Mouse (Mus musculus): ENCODE measurements at regions not wholly inside any gene's neighbourhood (a gene's known extent, or its start where the extent isn't known, plus 50 kb on each side); places are given as distances from the start of the nearest gene placed in this dataset.

DNA sequence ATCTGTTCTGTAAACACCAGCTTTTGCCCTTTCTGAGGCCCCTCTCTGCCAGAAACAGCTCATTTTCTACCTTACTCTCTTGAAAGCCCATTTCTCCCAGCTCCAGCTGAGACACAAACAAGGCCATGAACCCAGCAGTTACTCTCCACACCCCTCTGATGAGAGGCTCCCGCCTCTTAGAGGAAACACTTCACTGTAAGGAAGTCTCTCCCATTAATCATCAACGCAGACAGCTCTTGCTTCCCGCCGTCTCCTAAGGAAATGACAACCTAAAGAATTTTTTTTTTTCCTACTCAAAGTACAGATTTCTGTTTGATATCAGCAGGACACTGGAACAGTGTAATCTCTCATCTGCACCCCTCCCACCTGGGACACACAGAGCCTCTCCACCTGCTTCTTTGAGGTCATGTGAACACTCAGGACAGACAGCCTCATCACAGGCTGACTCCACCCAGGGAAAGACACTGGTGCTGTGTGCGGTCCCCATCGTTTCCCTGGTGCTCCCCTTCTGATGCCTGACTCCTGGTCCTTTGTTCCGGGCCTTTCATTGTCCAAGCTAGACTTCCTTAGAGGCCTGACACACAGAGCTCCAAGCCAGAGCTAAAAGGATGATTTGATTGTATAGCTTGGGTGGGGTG, 106.0 kb upstream of the Pmepa1 start:
- Histone ChIP-seq H3K9ac (ENCODE audit: control insufficient read depth, low read depth, low read length, poor library complexity, severe bottlenecking) (no peak overlapping the region), H3K36me3 (ENCODE audit: control insufficient read depth in 1 of 2, insufficient read depth in 2 of 2, low read length in 2 of 2) (no peaks in the 10 kb centered on the region), H3K79me2 (ENCODE audit: control insufficient read depth, insufficient read depth, low read length, poor library complexity) (no peaks in the 10 kb centered on the region), H3K4me3 (ENCODE audit: control insufficient read depth in 1 of 2, insufficient read depth in 1 of 2, low read depth in 2 of 2, low read length in 2 of 2) (no peak overlapping the region), H3K4me1 (ENCODE audit: control insufficient read depth in 1 of 2, insufficient read depth in 2 of 2, low read length in 2 of 2) (no peaks in the 10 kb centered on the region), H3K27ac (ENCODE audit: control insufficient read depth, low read depth, low read length) (no peak overlapping the region), H3K9me3 (replicated peaks; ENCODE audit: insufficient read depth, low read length) (no peaks in the 10 kb centered on the region), H3K27me3 (ENCODE audit: control insufficient read depth in 1 of 2, insufficient read depth in 2 of 2, low read length in 2 of 2) (no peaks in the 10 kb centered on the region)
- no peak for TF ChIP-seq HCFC1 (IDR thresholded peaks at IDR 0.05; ENCODE audit: low read depth, low read length)
- no peak for TF ChIP-seq MAFK (IDR thresholded peaks at IDR 0.05; ENCODE audit: borderline replicate concordance, low read depth, low read length)
- no peak for TF ChIP-seq MAZ (IDR thresholded peaks at IDR 0.05; ENCODE audit: low read depth, low read length)
- TF ChIP-seq POLR2AphosphoS5 (IDR thresholded peaks at IDR 0.05; ENCODE audit: borderline replicate concordance, low read depth, low read length): no peak
- no peak for TF ChIP-seq ZC3H11A (IDR thresholded peaks at IDR 0.05; ENCODE audit: low read depth, low read length)
- TF ChIP-seq MAX (IDR thresholded peaks at IDR 0.05; ENCODE audit: low read length): no peak
- DNase-seq (ENCODE audit: low read depth, low spot score): no peak

DNA sequence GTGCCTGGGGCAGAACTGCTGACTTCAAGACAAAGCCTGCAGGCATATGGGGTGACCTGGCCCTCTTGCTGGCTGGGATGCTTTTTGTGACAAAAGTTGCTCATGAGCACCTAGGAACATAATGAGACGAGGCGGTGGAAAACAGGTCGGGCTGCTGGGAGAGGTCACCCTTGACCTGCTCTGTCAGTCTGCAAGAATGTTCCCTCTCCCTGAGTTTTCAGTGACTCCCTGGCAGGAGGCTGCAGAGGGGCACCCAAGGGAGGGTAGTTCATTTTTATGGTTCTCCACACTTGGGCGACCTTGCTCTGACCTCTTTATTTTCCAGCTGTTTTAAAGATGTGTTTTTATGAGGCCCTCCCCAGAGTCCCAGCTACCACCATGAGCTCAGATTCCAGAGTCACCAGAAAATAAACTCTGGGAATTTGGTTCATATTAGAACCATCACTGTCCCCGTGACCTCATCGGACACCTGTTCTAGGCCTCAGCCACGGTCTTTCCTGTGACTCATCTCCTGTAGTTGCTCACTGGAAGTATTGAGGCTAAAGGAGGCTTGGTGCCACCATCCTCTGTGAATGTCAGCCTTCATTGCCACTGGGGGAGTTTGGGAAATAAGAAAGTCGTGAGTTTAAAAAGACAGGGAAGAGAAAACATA, 108.7 kb upstream of the Pmepa1 start:
- Histone ChIP-seq H3K27ac (ENCODE audit: control insufficient read depth, low read depth, low read length) (no peak overlapping the region), H3K27me3 (ENCODE audit: control insufficient read depth in 1 of 2, insufficient read depth in 2 of 2, low read length in 2 of 2) (no peaks in the 10 kb centered on the region), H3K4me3 (ENCODE audit: control insufficient read depth in 1 of 2, insufficient read depth in 1 of 2, low read depth in 2 of 2, low read length in 2 of 2) (no peak overlapping the region), H3K36me3 (ENCODE audit: control insufficient read depth in 1 of 2, insufficient read depth in 2 of 2, low read length in 2 of 2) (no peaks in the 10 kb centered on the region), H3K79me2 (ENCODE audit: control insufficient read depth, insufficient read depth, low read length, poor library complexity) (no peaks in the 10 kb centered on the region), H3K9me3 (replicated peaks; ENCODE audit: insufficient read depth, low read length) (no peaks in the 10 kb centered on the region), H3K4me1 (ENCODE audit: control insufficient read depth in 1 of 2, insufficient read depth in 2 of 2, low read length in 2 of 2) (no peaks in the 10 kb centered on the region), H3K9ac (ENCODE audit: control insufficient read depth, low read depth, low read length, poor library complexity, severe bottlenecking) (no peak overlapping the region)
- no peak for DNase-seq (ENCODE audit: low read depth, low spot score)
- no peak for TF ChIP-seq CTCF (IDR thresholded peaks at IDR 0.05 in 2 of 3, conservative IDR thresholded peaks at IDR 0.05 in 1 of 3; ENCODE audit: control insufficient read depth in 1 of 3, insufficient read depth in 1 of 3, low read depth in 2 of 3, low read length in 3 of 3, poor library complexity in 1 of 3, severe bottlenecking in 1 of 3)
- no peak for TF ChIP-seq EP300 (IDR thresholded peaks at IDR 0.05; ENCODE audit: low read depth in 1 of 2, low read length in 2 of 2)
- TF ChIP-seq HCFC1 (IDR thresholded peaks at IDR 0.05; ENCODE audit: low read depth, low read length): no peak
- TF ChIP-seq RAD21 (IDR thresholded peaks at IDR 0.05; ENCODE audit: low read depth, low read length): no peak
- no peak for TF ChIP-seq JUND (IDR thresholded peaks at IDR 0.05; ENCODE audit: low read depth, low read length)
- TF ChIP-seq MAFK (IDR thresholded peaks at IDR 0.05; ENCODE audit: borderline replicate concordance, low read depth, low read length): no peak
- no peak for TF ChIP-seq MEF2A (IDR thresholded peaks at IDR 0.05; ENCODE audit: extremely low read depth, insufficient replicate concordance, low read depth, low read length, poor library complexity, severe bottlenecking)
- TF ChIP-seq CHD1 (IDR thresholded peaks at IDR 0.05; ENCODE audit: low read depth, low read length): no peak
- no peak for TF ChIP-seq POLR2AphosphoS2 (IDR thresholded peaks at IDR 0.05; ENCODE audit: low read length)
- no peak for TF ChIP-seq ZKSCAN1 (IDR thresholded peaks at IDR 0.05; ENCODE audit: low read depth, low read length)
- no peak for TF ChIP-seq BHLHE40 (IDR thresholded peaks at IDR 0.05; ENCODE audit: borderline replicate concordance, low read depth, low read length)
- TF ChIP-seq NELFE (IDR thresholded peaks at IDR 0.05; ENCODE audit: low read depth, low read length): no peak
- no peak for TF ChIP-seq UBTF (IDR thresholded peaks at IDR 0.05; ENCODE audit: borderline replicate concordance, insufficient read depth, low read depth, low read length)
- TF ChIP-seq MXI1 (IDR thresholded peaks at IDR 0.05; ENCODE audit: low read depth, low read length): no peak
